Mouse (Mus musculus) bone marrow macrophage, adult 2 months (primary cell): ENCODE data around the gene BC025920.

Experiments used
- CTCF ChIP-seq: IDR thresholded peaks from 2 replicates; pipeline ENCODE4 v1.5.1; 2012; ENCODE audit warnings: low read depth, mild to moderate bottlenecking, low read length, moderate library complexity
- POLR2A ChIP-seq: IDR thresholded peaks from 2 replicates; pipeline ENCODE4 v1.6.1; 2012; ENCODE audit warnings: mild to moderate bottlenecking, low read depth, low read length, borderline replicate concordance

DNA sequence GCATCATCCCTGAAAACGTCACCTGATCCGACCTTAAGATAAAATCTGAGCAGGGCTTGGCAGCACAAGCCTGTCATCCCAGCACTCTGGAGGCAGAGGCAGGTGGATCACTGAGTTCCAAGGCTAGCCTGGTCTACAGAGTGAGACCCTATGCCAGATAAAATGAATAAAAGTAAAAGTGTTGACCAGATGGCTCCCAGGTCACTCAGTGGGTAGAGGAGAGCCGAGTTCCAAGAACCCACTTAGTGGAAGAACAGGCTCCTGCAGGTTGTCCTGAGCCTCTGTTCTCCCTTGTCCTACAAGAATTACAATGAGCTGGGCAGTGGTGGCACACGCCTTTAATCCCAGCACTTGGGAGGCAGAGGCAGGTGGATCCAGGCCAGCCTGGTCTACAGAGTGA, 12.8 kb upstream of the BC025920 start:
- TF ChIP-seq POLR2A (no peak), CTCF (no peak)
